Mouse (Mus musculus) forelimb bud, embryonic 11.5 days (tissue): ENCODE measurements at regions not wholly inside any gene's neighbourhood (a gene's known extent, or its start where the extent isn't known, plus 50 kb on each side); places are given as distances from the start of the nearest gene placed in this dataset.
A peak's percentile ranks its signal among the peaks of the same experiment; 100 is the strongest.

Experiments used
- DNase-seq: peaks from one replicate; pipeline ENCODE4 v3.0.0-alpha.2; 2012; ENCODE audit warnings: low read depth, low spot score

DNA sequence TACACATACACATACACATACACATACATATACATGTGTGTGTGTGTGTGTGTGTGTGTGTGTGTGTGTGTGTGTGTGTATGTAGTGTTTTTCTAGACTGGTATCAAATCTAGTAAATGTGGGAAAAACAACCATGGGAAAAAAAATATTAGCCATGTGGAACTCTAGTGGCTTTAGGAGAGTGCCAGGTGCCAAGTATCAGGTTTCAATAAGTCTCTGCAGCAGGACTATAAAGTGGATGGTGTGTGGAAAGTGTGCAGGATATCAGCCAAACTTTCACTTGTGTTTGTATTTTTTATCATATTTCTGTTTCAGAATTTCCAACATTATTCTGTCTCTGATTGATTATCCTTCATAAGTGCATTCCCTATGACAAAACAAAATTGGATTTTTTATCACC, 653.3 kb upstream of the Fam98a start:
- peak; percentile 18 for DNase-seq

DNA sequence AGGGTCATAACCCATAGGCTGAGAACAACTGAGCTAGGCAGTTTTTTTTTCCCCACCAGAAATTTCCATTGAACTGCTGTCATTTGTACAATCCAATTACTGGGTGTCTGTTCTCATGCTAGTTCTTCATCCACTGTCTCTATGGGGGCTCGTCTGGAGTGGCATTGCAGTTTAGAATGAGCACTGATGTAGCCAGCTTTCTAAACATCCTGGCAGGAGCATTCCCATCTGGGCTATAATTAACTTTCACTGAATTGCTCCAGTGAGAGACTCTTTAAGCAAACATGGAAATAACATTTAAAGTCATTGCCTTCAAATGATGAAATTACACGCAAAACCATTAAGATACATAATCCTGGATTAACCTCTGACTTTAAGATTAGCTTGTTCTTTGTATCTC, 633.1 kb upstream of the Fam98a start:
- no peak for DNase-seq

DNA sequence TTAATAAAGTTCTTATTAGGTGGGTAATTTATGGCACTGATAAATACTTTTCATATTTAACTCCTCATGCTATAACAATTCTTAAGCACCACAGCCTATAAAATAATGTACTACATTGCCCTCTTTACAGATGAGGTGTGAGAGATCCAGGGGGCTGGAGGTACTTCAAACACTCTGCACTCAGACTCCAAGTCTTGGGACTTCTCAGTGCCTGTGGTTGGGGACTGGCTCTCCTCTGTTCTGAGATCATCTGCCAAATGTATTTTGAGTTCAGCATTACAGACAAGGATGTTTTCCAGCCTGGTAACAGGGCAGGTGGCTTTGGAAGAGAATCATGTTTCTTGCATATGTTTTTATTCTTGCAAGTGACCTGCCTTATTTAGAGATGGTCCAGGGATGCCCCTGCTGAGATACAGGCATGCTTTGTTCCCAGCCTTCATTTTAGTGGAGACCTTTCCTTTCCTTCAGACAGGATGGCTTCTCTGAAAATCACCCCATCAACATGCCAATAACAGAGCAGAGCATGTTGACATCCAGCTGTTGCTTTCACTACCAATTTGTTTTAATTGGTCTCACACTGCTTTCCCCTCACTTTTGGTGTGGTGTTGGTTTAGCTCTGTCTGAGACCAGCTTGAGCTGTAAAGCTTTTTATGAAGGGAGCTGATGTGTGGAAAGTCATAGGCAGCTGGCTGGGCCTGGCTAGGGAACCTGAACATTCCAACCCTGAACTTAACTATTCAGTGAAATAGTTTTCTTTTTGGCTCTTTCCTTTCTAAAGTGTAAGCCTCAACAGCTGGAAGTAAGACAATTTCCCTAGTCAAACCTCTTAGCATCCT, 585.1 kb upstream of the Fam98a start:
- DNase-seq: peak; percentile 40

DNA sequence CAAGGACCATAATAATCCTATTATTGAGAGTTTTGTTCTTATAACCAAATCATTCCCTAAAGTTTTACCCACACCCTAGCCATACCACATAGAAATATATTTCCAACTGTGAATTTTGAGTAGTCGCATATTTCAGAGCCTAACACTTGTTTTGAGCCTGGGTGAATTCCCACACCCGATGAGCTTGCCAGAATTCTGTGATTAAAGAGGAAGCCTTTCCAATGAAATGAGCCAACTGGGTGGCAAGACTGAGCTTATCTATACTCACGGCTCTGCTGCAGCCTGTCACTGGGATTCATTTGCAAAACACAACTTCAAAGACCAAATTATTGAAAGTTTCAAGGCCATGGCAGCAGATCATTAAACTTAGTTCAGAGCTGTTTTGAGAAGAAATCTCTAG, 582.3 kb upstream of the Fam98a start:
- DNase-seq: no peak

- DNase-seq: no peak
Measured at GRCm38 (mm10) chr17:76125260-76125659, 573.5 kb upstream of the Fam98a start.

GRCm38 (mm10) chr17:76111315-76112195, 559.8 kb upstream of the Fam98a start:
- no peak for DNase-seq

- DNase-seq: no peak
Measured at GRCm38 (mm10) chr17:76110856-76111255, 559.1 kb upstream of the Fam98a start.

GRCm38 (mm10) chr17:76083536-76083935, 531.8 kb upstream of the Fam98a start:
- no peak for DNase-seq

GRCm38 (mm10) chr17:76081780-76082179, 530.0 kb upstream of the Fam98a start:
- no peak for DNase-seq

DNA sequence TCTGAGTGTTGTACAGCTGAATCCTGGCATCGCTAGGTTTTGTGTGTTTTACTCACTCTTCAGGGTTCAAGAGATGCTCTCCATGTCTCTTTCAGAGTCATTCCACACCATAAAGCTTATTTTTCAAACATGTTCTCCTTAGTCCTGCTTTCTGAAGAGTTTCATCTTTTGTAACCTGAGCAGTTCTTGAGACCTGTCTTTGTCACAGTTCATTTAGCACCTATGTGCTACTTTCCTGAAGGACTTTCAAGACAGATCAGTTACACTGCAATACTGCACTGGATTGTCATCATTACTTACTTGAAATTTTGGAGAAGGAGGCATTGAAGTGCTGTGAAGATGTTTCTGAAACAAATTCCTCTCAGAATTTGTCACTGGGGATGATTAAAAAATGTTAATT, 494.7 kb upstream of the Fam98a start:
- no peak for DNase-seq

DNA sequence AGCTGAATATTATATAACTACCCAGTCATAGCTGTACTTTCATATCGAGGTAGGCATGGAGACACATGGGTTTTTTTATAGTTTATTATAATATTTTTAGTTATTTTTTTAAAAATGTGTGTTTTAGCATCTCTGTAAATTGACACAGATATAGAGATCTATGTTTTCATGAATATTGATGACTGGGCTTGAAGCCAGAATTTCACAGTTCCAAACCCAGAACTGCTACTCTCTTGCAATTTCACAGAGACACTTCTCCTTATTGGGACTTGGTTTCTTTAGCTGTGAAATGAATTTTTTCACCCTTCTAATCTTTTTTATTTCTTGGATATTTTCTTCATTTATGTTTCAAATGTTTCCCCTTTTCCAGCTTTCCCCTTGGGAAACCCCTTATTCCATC, 481.0 kb upstream of the Fam98a start:
- no peak for DNase-seq

GRCm38 (mm10) chr17:76008011-76008410, 456.3 kb upstream of the Fam98a start:
- DNase-seq: no peak

GRCm38 (mm10) chr17:76002836-76003235, 451.1 kb upstream of the Fam98a start:
- DNase-seq: no peak

GRCm38 (mm10) chr17:75961371-75961770, 409.6 kb upstream of the Fam98a start:
- DNase-seq: no peak

DNA sequence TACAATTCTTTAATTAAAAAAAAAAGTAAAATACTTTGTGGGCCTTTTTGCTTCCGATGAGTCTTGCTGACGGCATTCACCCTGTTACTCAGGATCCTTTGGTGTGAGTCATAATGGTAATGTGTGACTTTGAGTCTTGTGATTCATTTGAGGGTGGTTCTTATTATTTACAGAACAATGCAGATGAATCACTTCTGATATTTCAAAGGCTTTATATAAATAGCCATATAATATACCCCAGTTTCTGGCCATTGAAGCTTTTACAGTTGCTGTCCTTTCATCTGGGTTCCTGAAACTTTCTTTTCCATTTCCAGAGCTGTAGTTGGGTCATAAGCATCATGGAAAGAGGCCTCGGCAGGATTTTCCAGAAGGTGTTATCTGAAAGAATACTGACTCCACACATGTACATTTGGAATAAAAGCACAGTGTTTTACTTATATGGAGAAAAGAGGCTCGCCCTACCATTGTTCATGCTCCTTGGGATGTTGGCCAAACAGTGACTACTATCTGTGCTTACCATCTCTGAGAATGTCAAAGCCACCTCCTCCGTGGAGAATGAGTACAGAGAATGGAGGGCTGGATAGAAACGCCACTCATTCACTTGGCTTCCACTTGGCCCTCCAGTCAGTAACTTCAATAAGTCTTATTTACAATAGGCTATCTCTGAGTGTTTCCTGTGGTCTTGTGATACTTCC, 385.1 kb upstream of the Fam98a start:
- no peak for DNase-seq

DNA sequence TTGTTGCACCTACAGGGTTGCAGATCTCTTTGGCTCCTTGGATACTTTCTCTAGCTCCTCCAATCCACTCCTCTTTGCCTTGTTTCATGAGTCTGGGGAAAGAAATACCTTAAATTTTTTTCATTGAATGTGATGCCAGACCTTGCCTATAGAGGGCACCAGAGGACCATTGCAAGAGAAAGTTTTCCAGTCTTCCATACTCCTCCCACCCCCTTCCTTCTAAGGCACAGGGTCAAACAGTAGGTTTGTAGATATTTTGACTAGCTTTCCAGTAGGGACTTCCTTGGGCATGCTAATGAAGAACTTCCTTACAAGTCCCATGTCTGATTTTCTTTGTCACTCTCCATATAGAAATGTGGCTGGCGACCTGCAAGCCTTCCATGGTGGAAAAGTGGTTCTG, 379.3 kb upstream of the Fam98a start:
- DNase-seq: peak; percentile 68

GRCm38 (mm10) chr17:75920240-75920639, 368.5 kb upstream of the Fam98a start:
- DNase-seq: no peak

DNA sequence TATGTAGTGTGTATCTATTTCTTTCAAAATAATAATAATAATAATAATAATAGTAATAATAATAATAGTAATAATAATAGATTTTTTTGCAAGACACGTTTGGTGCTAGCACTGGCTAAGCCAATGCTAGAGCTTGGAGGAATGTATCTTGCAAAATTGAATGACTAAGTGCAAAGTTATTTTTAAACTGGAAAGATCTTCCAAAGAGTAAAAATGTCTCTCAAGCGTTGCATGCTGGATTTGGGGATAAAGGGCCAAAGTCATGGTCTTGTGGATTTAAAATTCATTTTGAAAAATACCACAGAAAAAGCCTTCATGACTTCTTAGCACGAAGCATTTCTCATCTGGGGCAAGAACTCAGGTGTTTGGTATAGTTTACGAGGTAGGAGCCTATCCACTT, 365.3 kb upstream of the Fam98a start:
- DNase-seq: no peak

- DNase-seq: no peak
Measured at GRCm38 (mm10) chr17:75916590-75916989, 364.8 kb upstream of the Fam98a start.

GRCm38 (mm10) chr17:75915256-75915655, 363.5 kb upstream of the Fam98a start:
- no peak for DNase-seq

- no peak for DNase-seq
Measured at GRCm38 (mm10) chr17:75907085-75907484, 355.3 kb upstream of the Fam98a start.

DNA sequence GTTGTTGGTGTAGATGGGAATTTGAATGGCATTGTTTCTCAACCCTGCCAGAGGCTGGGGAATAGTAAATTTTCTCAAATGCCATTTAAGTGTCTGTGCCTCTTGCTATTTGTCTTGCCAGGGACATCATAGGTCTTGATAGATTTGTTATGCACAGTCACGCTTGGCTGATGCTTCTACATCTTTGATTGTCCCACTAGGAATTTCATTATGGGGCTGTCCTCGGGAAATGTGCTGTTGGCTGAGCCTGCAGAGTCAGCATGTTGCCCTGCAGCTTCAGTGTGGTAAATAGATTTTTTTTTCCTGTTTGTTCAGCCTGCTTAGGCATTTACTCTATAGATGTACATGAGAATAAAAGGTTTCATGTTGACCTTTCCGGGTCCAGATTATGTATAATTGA, 354.9 kb upstream of the Fam98a start:
- DNase-seq: no peak
